ENCODE assay signal across 14 mouse cellular contexts in genomic region chr14:64595891-64596290, GRCm38 (mm10).
DNase-seq lines count a peak whose midpoint lies in the region; ATAC-seq and TF ChIP-seq lines count a peak whose summit lies in the region.
"Had no signal": no experiment of that assay in that cellular context is flagged by ENCODE, and none has a peak within 500 bp of the region (broad histone marks: within the 10 kb centered on the region; RNA-seq: fewer than 3 reads in every experiment).

No protein-coding gene starts in this region.

- WGBS in midbrain, embryonic 12.5 days: 81% methylated on average over 4 of the region's 4 CpGs
- WGBS in midbrain, embryonic 11.5 days: 87% methylated on average over 4 of the region's 4 CpGs
- WGBS in forebrain, embryonic 16.5 days: 51% methylated on average over 4 of the region's 4 CpGs
- 67% methylated on average over 4 of the region's 4 CpGs for WGBS in midbrain, postnatal 0 days

- no peak overlapping the region for H3K4me3 ChIP-seq in midbrain, embryonic 12.5 days
- no peak overlapping the region for H3K4me3 ChIP-seq in midbrain, embryonic 11.5 days (ENCODE audit: low read depth, low read length)
- no peak overlapping the region for H3K4me3 ChIP-seq in forebrain, embryonic 16.5 days (replicated peaks; ENCODE audit: low read length)
- no peak overlapping the region for H3K4me3 ChIP-seq in midbrain, postnatal 0 days (ENCODE audit: low read depth, low read length)
- H3K4me3 ChIP-seq: heart, adult 2 months; liver, embryonic 12.5 days had no signal

- ATAC-seq in midbrain, embryonic 12.5 days (ENCODE audit: low FRiP score, low read depth): no peak
- ATAC-seq in midbrain, embryonic 11.5 days (ENCODE audit: low FRiP score): no peak
- no peak for ATAC-seq in forebrain, embryonic 16.5 days
- no peak for ATAC-seq in midbrain, postnatal 0 days (ENCODE audit: low FRiP score)
- ATAC-seq: liver, embryonic 12.5 days had no signal

- peaks cover 17% of the 10 kb centered on the region for H3K27me3 ChIP-seq in midbrain, embryonic 12.5 days
- H3K27me3 ChIP-seq in midbrain, embryonic 11.5 days (ENCODE audit: control insufficient read depth, insufficient read depth, low read length): peaks cover 7% of the 10 kb centered on the region
- H3K27me3 ChIP-seq in forebrain, embryonic 16.5 days (replicated peaks; ENCODE audit: control insufficient read depth, insufficient read depth, low read length): no peaks in the 10 kb centered on the region
- H3K27me3 ChIP-seq in midbrain, postnatal 0 days (ENCODE audit: insufficient read depth, low read length): no peaks in the 10 kb centered on the region

- H3K36me3 ChIP-seq in midbrain, embryonic 12.5 days: peaks cover 9% of the 10 kb centered on the region; the same call in 1 of the 2 replicates
- H3K36me3 ChIP-seq in midbrain, embryonic 11.5 days (ENCODE audit: control insufficient read depth, insufficient read depth, low read length): no peaks in the 10 kb centered on the region
- H3K36me3 ChIP-seq in forebrain, embryonic 16.5 days (ENCODE audit: control insufficient read depth, insufficient read depth): peaks cover 4% of the 10 kb centered on the region
- H3K36me3 ChIP-seq in midbrain, postnatal 0 days (ENCODE audit: insufficient read depth, low read length): peaks cover 5% of the 10 kb centered on the region; the same call in 1 of the 2 replicates
- H3K36me3 ChIP-seq: liver, embryonic 12.5 days had no signal

- H3K4me2 ChIP-seq in midbrain, embryonic 12.5 days (replicated peaks): no peak overlapping the region
- H3K4me2 ChIP-seq in midbrain, embryonic 11.5 days: no peak overlapping the region
- no peak overlapping the region; the same call in 1 of the 2 replicates for H3K4me2 ChIP-seq in forebrain, embryonic 16.5 days (ENCODE audit: low read length)
- H3K4me2 ChIP-seq in midbrain, postnatal 0 days (ENCODE audit: low read depth, low read length, poor library complexity, severe bottlenecking): no peak overlapping the region
- H3K4me2 ChIP-seq: liver, embryonic 12.5 days had no signal

- DNase-seq in midbrain, embryonic 11.5 days (ENCODE audit: low spot score, missing footprints): no peak
- DNase-seq in cerebellum, postnatal 10 days: peak; percentile 59 to 76
- peak; percentile 51 for DNase-seq in midbrain, postnatal 0 days (ENCODE audit: low spot score)
- DNase-seq in spleen, postnatal 14 days (ENCODE audit: low spot score in 2 of 2): no peak
- no peak for DNase-seq in layer of hippocampus, adult 9-10 months (ENCODE audit: low spot score)
- DNase-seq: adrenal gland, postnatal 25 days; heart, adult 2 months; heart, postnatal 10 days; kidney, adult 11 months; kidney, postnatal 25 days; lung, postnatal 10 days had no signal

- TF ChIP-seq CTCF in midbrain, postnatal 0 days (IDR thresholded peaks at IDR 0.05): peak; percentile 7; the same call in 1 of the 2 replicates

- H3K27ac ChIP-seq in midbrain, embryonic 12.5 days (replicated peaks): peak overlapping the region; percentile 99
- H3K27ac ChIP-seq in midbrain, embryonic 11.5 days (ENCODE audit: low read depth, low read length): no peak overlapping the region
- H3K27ac ChIP-seq in forebrain, embryonic 16.5 days (ENCODE audit: low read length): peak overlapping the region; percentile 99
- H3K27ac ChIP-seq in midbrain, postnatal 0 days (ENCODE audit: low read depth, low read length): peak overlapping the region; percentile 100
- H3K27ac ChIP-seq: heart, adult 2 months; liver, embryonic 12.5 days had no signal

- no peaks in the 10 kb centered on the region for H3K9me3 ChIP-seq in midbrain, embryonic 12.5 days
- H3K9me3 ChIP-seq in midbrain, embryonic 11.5 days (ENCODE audit: control insufficient read depth, low read length): no peaks in the 10 kb centered on the region
- H3K9me3 ChIP-seq in forebrain, embryonic 16.5 days (ENCODE audit: control insufficient read depth, low read length): no peaks in the 10 kb centered on the region
- no peaks in the 10 kb centered on the region for H3K9me3 ChIP-seq in midbrain, postnatal 0 days (ENCODE audit: low read length)
- H3K9me3 ChIP-seq: liver, embryonic 12.5 days had no signal

- H3K4me1 ChIP-seq in midbrain, embryonic 12.5 days: peaks cover 59% of the 10 kb centered on the region
- H3K4me1 ChIP-seq in midbrain, embryonic 11.5 days (ENCODE audit: control insufficient read depth, insufficient read depth, low read length): peaks cover 11% of the 10 kb centered on the region
- peaks cover 55% of the 10 kb centered on the region for H3K4me1 ChIP-seq in forebrain, embryonic 16.5 days (replicated peaks; ENCODE audit: control insufficient read depth, insufficient read depth, low read length)
- peaks cover 3% of the 10 kb centered on the region; the same call in 1 of the 2 replicates for H3K4me1 ChIP-seq in midbrain, postnatal 0 days (ENCODE audit: insufficient read depth, low read length)
- H3K4me1 ChIP-seq: liver, embryonic 12.5 days had no signal

- no peak overlapping the region for H3K9ac ChIP-seq in midbrain, embryonic 12.5 days (replicated peaks)
- no peak overlapping the region for H3K9ac ChIP-seq in midbrain, embryonic 11.5 days (ENCODE audit: low read length)
- peak overlapping the region; percentile 53; the same call in 1 of the 2 replicates for H3K9ac ChIP-seq in forebrain, embryonic 16.5 days (replicated peaks; ENCODE audit: low read depth, low read length)
- H3K9ac ChIP-seq in midbrain, postnatal 0 days (replicated peaks; ENCODE audit: low read length, poor library complexity, severe bottlenecking): no peak overlapping the region
- H3K9ac ChIP-seq: liver, embryonic 12.5 days had no signal

Comparison
In these comparisons a context has a peak if more than half of its experiments do, and no peak if none do; other contexts are left out.
1. DNase-seq: peak in cerebellum, postnatal 10 days (2 of 2) and midbrain, postnatal 0 days (single experiment); none in midbrain, embryonic 11.5 days (single experiment), spleen, postnatal 14 days (0 of 2) and layer of hippocampus, adult 9-10 months (single experiment).